Mouse (Mus musculus): ENCODE results near the gene Stra6. TPM values are rescaled to one million over a fixed set of nuclear protein-coding genes. Genes with fewer than 3 reads are reported as not detected.

Gene Stra6
- total RNA-seq, 1 experiment: 4.5 TPM

DNA sequence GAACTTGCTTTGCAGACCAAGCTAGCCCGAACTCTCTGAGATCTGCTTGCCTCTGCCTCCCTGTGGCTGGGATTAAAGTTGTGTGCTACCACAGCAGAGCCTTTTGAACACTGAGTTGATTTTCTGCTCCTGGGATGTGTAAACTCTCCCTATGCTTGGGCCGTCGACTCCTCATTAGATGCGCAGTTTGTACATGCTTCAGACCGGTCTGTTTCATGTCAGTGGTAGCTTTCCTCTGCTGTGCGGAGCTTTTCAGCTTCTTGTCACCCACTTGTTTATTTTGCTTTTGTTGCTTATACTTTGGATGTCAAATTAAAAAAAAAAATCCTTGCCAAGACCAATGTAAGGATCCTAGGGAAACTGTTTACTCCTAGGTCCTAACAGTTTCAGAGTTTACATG, 32.4 kb downstream of the Stra6 start:
- no peaks in the 10 kb centered on the region for H3K36me3 ChIP-seq (ENCODE audit: control insufficient read depth, insufficient read depth, low read length, poor library complexity, severe bottlenecking)
- in situ Hi-C loops (cut with MboI; ENCODE audit: low sequenced_read_pairs in 2 of 2, unreplicated experiment in 2 of 2): no loop called here
- H3K9me3 ChIP-seq (ENCODE audit: control insufficient read depth, insufficient read depth, low read depth, low read length): no peaks in the 10 kb centered on the region
- H3K4me1 ChIP-seq (ENCODE audit: control insufficient read depth in 2 of 2, insufficient read depth in 2 of 2, low read length in 2 of 2, poor library complexity in 1 of 2): peaks cover 5 to 22% of the 10 kb centered on the region in 2 experiments; a peak in 3 of 4 replicates
- DNase-seq (ENCODE audit: low read depth, low spot score): no peak
- H3K9ac ChIP-seq (ENCODE audit: insufficient read depth, low read depth, low read length, poor library complexity, severe bottlenecking): no peak overlapping the region
- no peak overlapping the region for H3K4me3 ChIP-seq (ENCODE audit: insufficient read depth in 1 of 2, low read depth in 1 of 2, low read length in 2 of 2, poor library complexity in 1 of 2, severe bottlenecking in 1 of 2)
- H3K27ac ChIP-seq (ENCODE audit: insufficient read depth, low read depth, low read length, poor library complexity, severe bottlenecking): no peak overlapping the region
- TF ChIP-seq HCFC1 (IDR thresholded peaks at IDR 0.05; ENCODE audit: borderline replicate concordance, insufficient read depth, low read length) (no peak), CHD2 (IDR thresholded peaks at IDR 0.05; ENCODE audit: low read depth, low read length) (no peak), ZNF384 (IDR thresholded peaks at IDR 0.05; ENCODE audit: low read depth, low read length) (no peak), MAFK (IDR thresholded peaks at IDR 0.05; ENCODE audit: insufficient read depth, low read depth, low read length) (no peak), ZC3H11A (IDR thresholded peaks at IDR 0.05; ENCODE audit: borderline replicate concordance, low read depth, low read length) (no peak)

DNA sequence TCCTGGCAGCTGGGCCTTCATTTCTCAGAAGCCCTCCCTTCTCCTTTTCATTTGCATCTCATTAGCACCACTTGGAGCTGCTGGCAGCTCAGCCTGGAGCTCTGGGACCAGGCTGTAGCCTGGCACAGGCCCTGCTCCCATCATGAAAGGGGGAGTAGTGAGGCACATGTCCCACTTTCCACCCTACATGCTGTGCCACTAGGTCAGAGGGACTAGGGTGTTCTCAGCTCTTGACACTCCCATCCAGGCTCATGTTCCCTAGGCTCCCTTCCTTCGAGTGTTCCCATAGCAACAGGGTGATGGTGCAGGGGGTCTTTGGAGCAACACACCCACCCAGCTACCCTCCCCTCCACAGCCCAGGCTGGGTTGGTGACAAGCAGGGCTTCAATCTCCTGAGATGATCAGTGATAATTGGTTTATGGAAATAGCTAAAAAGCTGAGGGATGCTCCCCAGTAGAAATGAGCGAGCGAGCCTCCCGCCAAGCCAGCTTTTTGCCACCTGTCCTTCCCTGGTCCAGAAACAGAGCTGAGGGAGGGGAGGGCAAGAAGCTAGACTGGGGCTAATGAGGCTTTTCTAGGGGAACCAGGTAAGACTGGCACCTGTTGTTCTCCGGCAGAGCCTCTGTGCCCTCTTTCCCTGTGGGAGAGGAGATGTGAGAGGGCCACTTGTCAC, 33.2 kb downstream of the Stra6 start:
- H3K9ac ChIP-seq (ENCODE audit: insufficient read depth, low read depth, low read length, poor library complexity, severe bottlenecking): no peak overlapping the region
- in situ Hi-C loops (cut with MboI; ENCODE audit: low sequenced_read_pairs in 2 of 2, unreplicated experiment in 2 of 2): no loop called here
- TF ChIP-seq CHD2 (IDR thresholded peaks at IDR 0.05; ENCODE audit: low read depth, low read length) (no peak), MAFK (IDR thresholded peaks at IDR 0.05; ENCODE audit: insufficient read depth, low read depth, low read length) (no peak), ZNF384 (IDR thresholded peaks at IDR 0.05; ENCODE audit: low read depth, low read length) (no peak), ZC3H11A (IDR thresholded peaks at IDR 0.05; ENCODE audit: borderline replicate concordance, low read depth, low read length) (no peak), HCFC1 (IDR thresholded peaks at IDR 0.05; ENCODE audit: borderline replicate concordance, insufficient read depth, low read length) (no peak)

DNA sequence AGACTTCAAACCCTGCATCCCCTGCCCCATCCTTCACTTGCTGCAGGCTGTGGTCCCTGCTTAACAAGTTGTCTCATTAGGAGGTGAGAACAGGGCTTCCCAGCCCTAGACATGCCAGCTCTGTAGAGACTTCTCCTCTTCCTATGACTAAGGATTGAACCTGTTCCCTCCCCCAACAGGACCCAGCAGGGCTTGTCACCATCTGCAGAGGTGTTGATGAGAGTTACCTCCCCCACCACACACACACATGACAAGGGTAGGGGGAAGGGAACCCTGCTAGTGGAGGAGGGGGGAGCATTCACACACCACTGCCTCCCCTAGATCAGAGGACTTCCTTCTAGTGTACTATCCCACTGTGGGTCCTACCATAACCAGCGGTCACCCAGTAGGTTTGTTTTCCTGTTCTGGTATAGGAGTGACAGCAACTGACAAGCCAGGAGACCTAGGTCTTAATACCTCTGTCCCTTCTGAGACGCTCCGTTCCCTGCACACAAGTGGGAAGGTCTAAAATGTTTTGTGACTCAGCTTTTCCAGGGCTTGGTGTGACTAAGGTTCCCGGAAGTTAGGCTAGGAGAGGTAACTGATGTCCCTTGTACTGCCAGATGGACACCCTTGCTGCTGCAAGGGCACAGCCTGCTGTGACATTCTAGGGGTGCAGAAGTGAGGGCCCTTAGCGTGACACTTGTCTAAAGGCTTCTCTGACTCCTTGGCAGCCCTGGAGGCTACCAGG, 36.4 kb downstream of the Stra6 start:
- Histone ChIP-seq H3K4me3 (ENCODE audit: insufficient read depth in 1 of 2, low read depth in 1 of 2, low read length in 2 of 2, poor library complexity in 1 of 2, severe bottlenecking in 1 of 2) (no peak overlapping the region), H3K27ac (ENCODE audit: insufficient read depth, low read depth, low read length, poor library complexity, severe bottlenecking) (no peak overlapping the region), H3K4me1 (ENCODE audit: control insufficient read depth in 2 of 2, insufficient read depth in 2 of 2, low read length in 2 of 2, poor library complexity in 1 of 2) (peaks cover 5 to 22% of the 10 kb centered on the region in 2 experiments; a peak in 3 of 4 replicates), H3K9me3 (ENCODE audit: control insufficient read depth, insufficient read depth, low read depth, low read length) (no peaks in the 10 kb centered on the region), H3K36me3 (ENCODE audit: control insufficient read depth, insufficient read depth, low read length, poor library complexity, severe bottlenecking) (no peaks in the 10 kb centered on the region), H3K9ac (ENCODE audit: insufficient read depth, low read depth, low read length, poor library complexity, severe bottlenecking) (no peak overlapping the region)
- no peak for TF ChIP-seq HCFC1 (IDR thresholded peaks at IDR 0.05; ENCODE audit: borderline replicate concordance, insufficient read depth, low read length)
- TF ChIP-seq ZNF384 (IDR thresholded peaks at IDR 0.05; ENCODE audit: low read depth, low read length): no peak
- no peak for TF ChIP-seq ZC3H11A (IDR thresholded peaks at IDR 0.05; ENCODE audit: borderline replicate concordance, low read depth, low read length)
- TF ChIP-seq CHD2 (IDR thresholded peaks at IDR 0.05; ENCODE audit: low read depth, low read length): no peak
- no peak for TF ChIP-seq MAFK (IDR thresholded peaks at IDR 0.05; ENCODE audit: insufficient read depth, low read depth, low read length)
- DNase-seq (ENCODE audit: low read depth, low spot score): no peak
- in situ Hi-C loops (cut with MboI; ENCODE audit: low sequenced_read_pairs in 2 of 2, unreplicated experiment in 2 of 2): no loop called here

More for the DNA sequence above, 33.2 kb downstream of the Stra6 start:
- no peaks in the 10 kb centered on the region for H3K36me3 ChIP-seq (ENCODE audit: control insufficient read depth, insufficient read depth, low read length, poor library complexity, severe bottlenecking)
- peaks cover 5 to 22% of the 10 kb centered on the region in 2 experiments; a peak in 3 of 4 replicates for H3K4me1 ChIP-seq (ENCODE audit: control insufficient read depth in 2 of 2, insufficient read depth in 2 of 2, low read length in 2 of 2, poor library complexity in 1 of 2)
- no peak for DNase-seq (ENCODE audit: low read depth, low spot score)
- H3K4me3 ChIP-seq (ENCODE audit: insufficient read depth in 1 of 2, low read depth in 1 of 2, low read length in 2 of 2, poor library complexity in 1 of 2, severe bottlenecking in 1 of 2): no peak overlapping the region
- H3K9me3 ChIP-seq (ENCODE audit: control insufficient read depth, insufficient read depth, low read depth, low read length): no peaks in the 10 kb centered on the region
- no peak overlapping the region for H3K27ac ChIP-seq (ENCODE audit: insufficient read depth, low read depth, low read length, poor library complexity, severe bottlenecking)

- no peak overlapping the region for H3K4me3 ChIP-seq (ENCODE audit: insufficient read depth in 1 of 2, low read depth in 1 of 2, low read length in 2 of 2, poor library complexity in 1 of 2, severe bottlenecking in 1 of 2)
- H3K9ac ChIP-seq (ENCODE audit: insufficient read depth, low read depth, low read length, poor library complexity, severe bottlenecking): no peak overlapping the region
- no peaks in the 10 kb centered on the region for H3K9me3 ChIP-seq (ENCODE audit: control insufficient read depth, insufficient read depth, low read depth, low read length)
- TF ChIP-seq CHD2 (IDR thresholded peaks at IDR 0.05; ENCODE audit: low read depth, low read length): no peak
- H3K27ac ChIP-seq (ENCODE audit: insufficient read depth, low read depth, low read length, poor library complexity, severe bottlenecking): no peak overlapping the region
- H3K36me3 ChIP-seq (ENCODE audit: control insufficient read depth, insufficient read depth, low read length, poor library complexity, severe bottlenecking): no peaks in the 10 kb centered on the region
- in situ Hi-C loops (cut with MboI; ENCODE audit: low sequenced_read_pairs in 2 of 2, unreplicated experiment in 2 of 2): no loop called here
- H3K4me1 ChIP-seq (ENCODE audit: control insufficient read depth in 2 of 2, insufficient read depth in 2 of 2, low read length in 2 of 2, poor library complexity in 1 of 2): peaks cover 3 to 23% of the 10 kb centered on the region in 2 experiments; a peak in 3 of 4 replicates
- no peak for DNase-seq (ENCODE audit: low read depth, low spot score)
Measured at GRCm38 (mm10) chr9:58102013-58102412, 38.4 kb downstream of the Stra6 start.

All from ES-E14 (cell line).